Mouse (Mus musculus) telencephalon, adult 2 months (tissue): ENCODE data around the gene Podnl1.

Source experiments
- DNase-seq: peaks from one replicate; pipeline ENCODE4 v3.0.0-alpha.2; 2011; ENCODE audit warnings: low read depth, low spot score

The Podnl1 gene

DNA sequence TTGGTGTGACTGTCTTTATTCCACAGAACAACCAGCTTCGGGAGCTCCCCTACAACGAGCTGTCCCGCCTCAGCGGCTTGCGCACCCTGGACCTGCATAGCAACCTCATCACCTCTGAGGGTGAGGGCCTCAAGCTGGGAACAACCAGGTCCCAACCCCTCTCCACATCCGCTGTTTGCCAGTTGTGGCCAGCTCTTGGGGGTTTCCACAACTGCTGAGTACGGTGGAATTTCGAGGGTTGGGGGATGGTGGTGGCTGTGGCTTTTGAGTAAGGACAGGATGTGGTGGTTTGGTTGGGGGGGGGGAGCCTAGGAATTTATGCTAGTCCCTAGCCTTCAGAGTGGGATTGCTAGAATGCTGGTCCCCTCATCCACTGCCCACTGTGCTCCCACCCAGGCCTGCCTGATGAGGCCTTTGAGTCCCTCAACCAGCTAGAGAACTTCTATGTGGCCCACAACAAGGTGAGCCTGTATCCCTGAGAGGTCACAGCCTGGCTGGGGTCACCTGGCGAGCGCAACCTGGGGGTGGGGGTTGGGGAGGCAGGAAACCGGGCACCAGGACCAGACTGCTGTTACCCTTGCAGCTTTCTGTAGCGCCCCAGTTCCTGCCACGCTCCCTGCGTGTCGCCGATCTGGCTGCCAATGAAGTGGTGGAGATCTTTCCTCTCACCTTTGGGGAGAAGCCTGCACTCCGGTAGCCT, 1.6 kb downstream of the Podnl1 start:
- DNase-seq: no peak

DNA sequence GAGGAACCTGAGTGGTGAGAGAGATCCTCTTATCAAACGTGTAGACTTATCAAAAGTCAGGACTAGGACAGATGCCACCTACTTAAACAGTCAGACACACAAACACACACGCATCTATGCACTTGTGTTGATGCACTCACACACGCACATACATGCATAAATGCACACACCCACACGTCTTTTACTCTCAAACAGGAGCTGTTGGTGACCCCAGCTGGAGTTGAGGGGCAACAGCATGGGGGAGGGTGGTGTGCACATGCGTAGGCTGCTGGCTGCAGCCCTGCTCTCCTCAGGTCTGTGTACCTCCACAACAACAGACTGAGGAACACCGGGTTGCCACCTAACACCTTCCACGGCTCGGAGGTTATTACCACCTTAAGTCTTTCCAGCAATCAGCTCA, 2.5 kb downstream of the Podnl1 start:
- no peak for DNase-seq

DNA sequence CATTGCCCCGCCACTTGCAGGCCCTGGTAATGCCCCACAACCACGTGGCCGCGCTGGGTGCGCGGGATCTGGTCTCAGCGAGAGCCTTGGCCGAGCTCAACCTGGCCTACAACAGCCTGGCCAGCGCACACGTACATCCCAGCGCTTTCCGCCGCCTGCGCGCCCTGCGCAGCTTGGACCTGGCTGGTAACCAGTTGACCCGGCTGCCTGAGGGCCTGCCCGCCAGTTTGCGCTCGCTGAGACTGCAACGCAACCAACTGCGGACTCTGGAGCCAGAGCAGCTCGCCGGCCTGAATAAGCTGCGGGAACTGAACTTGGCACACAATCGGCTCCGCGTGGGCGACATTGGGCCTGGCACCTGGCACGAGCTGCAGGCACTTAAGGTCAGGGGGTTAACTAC, 5.0 kb downstream of the Podnl1 start:
- DNase-seq: no peak

DNA sequence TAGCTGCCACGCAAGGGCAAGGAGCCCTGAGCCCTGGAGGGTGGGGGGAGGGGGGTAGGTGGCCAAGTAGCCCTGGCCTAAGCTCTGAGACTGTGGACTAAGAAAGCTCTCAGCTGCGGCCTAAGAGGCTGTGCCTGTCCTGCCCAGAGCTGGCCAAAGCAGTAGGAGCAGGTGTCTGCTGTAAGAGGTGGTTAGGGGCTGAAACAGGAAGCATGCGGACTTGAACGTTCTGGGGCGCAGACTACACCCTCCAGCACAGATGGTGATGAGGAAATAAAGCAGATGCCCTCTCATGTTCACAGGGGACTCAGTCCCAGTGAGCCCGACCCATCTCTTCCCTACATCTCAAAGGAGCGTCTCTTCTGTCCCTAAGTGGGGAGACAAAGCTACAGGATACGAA, 6.4 kb downstream of the Podnl1 start:
- no peak for DNase-seq

DNA sequence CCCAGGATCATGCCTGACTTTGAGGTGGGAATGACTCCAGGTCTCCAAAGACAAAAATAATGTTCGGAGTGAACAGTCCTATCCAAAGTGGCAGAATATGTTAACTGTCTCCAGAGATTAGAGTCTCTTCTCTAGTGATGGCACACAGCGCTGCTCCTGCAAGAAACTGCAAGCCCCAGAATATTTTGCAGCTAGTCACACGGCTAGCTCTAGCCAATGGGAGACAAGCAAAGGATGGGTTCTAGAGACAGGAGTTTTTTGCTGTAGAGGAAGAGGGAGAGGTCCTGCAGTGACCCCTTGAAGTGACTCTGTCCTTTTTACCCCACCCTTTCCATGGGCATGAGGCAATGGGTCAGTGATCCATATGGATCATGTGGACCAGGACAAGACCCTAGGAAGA, 12.1 kb downstream of the Podnl1 start:
- DNase-seq: no peak

DNA sequence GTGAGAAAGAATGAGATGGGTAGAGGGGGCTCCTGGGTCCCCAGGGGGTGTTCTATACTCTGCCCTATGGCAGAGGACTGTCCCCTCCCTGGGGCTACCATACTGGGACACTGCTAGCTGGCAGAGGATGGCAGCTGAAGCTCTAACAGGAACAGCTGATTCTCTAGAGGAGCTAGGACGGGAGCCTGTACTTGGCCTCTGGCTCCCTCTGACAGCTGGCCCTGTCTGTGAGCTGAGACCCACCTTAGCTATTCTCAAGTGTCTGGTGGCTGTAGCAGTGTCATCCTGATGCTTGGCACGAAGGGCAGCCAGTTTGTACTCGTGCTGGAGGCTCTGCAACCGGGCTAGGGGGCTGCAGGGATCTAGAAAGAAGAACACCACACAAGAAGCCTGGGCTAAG, 15.0 kb downstream of the Podnl1 start:
- DNase-seq: no peak

DNA sequence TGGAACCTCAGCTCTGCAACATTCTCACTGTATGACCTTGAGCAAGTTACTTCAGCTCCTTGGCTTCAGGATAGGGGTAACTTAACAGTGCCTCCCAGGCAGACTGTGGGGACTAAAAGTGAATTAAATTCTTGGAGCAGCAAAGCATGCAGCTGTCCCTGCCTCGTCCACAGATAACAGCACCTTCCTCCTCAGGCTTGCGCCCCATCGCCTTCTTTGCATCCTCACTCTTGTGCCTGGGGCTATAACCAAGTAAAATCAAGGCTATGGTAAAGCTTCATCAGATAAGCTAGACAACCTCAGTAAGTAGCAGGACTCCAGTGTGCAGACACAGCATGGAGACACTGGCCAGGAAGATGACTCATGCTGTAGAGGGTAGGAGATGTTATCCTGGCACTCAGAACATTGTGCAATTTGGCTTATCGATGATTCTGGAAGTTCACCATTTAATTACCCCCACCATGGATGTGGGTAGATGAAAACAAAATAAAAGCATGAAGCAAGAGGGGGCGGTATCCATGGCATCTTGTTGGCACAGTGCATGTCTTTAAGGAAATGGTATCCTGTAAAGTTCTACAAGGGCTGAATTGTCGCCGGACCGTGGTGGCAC, 19.0 kb downstream of the Podnl1 start:
- DNase-seq: no peak

DNA sequence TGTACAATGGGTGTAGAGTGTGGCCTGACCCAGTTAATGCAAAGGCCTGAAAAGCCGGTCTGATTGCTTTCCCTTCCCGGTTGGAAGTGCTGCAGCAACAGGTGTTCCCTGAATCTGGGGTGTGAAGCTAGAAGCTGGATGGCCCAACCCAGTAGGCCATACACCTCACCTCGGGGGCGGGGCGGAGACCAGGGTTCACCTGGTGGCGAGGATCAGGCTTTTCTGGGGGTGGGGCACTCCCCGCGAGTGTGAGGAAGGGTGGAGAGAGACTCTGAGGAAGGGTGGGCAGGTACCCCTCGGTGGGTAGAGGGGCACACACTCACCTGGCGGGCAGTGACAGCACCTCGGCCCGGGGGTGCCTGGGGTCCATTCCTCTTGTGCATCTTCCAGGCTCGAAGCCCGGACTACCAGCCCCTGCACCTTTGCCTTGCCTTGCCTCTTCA, 21.6 kb downstream of the Podnl1 start:
- no peak for DNase-seq

DNA sequence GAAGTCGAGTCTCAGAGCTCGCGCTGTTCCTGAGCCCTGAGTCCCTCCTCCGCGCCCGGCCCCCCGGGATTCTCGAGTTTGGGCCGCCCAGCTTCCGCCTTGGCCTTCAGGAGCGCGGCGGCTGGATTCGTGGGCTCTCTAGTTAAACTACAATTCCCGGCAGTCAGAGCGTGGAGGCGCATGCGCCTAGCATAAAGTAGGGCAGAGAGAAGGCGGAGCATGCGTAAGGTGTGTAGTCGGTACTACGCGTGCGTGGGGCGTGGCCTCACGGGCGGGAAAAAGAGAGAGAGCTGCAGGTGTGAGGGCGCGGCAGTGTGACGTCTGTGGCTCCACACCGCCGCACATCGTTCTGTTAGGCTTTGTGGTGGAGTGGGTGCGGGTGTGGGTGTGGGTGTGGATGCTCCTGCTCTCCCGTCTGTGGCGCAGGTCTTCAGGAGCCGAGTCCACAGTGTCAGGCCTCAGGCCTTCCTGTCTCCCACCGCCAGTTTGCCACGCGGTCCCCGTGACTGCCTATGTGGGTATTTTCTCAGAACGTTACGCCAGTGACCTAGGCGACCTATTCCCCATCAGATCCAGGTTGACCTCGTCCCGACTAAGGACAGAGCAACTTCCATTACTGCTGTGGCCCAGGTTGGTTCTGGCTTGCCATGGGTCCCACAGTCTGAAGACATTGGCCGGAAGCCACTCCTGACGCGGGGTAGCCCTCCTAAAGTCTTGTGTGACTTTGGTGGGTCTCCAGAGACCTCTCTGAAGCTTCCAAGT, 22.2 kb downstream of the Podnl1 start, which contains the start of the genes Cc2d1a and 4930432K21Rik:
Gene Cc2d1a (minus strand): TSS at position 168 of the 762 bp plus-strand sequence.
Gene 4930432K21Rik (plus strand): TSS at position 257 of the 762 bp plus-strand sequence.
- DNase-seq: peak; percentile 94

DNA sequence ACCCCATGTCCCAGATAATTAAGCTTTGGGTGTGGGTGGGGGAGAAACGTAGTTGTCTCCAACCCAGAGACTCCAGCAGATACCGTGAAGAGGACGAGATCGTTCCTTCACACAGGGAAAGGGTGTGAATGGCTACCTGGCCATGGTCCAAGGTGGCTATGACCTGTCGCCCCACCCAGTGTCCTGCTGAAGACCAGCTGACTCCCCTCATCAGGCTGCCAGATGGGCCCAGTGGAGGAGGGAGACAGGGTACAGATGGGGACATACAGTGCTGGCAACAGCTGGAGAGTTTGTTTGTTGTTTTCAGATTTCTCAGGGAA, 22.7 kb downstream of the Podnl1 start:
- no peak for DNase-seq

DNA sequence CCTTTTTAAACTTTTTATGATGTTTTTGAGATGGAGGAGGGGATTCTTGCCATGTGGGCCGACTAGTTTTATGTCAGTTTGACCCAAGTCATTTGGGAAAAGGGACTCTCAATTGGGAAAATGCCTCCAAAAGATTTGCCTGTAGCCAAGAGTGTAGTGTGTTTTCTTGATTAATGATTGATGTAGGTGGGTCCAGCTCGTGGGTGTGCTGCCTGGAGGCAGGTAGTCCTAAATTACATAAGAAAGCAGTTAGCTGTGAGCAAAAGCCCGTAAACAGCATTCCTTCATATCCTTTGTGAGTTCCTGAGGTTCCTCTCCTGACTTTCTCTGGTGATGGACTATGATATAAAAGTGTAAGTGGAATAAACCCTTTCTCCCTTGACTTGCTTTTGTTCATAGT, 23.4 kb downstream of the Podnl1 start:
- no peak for DNase-seq

DNA sequence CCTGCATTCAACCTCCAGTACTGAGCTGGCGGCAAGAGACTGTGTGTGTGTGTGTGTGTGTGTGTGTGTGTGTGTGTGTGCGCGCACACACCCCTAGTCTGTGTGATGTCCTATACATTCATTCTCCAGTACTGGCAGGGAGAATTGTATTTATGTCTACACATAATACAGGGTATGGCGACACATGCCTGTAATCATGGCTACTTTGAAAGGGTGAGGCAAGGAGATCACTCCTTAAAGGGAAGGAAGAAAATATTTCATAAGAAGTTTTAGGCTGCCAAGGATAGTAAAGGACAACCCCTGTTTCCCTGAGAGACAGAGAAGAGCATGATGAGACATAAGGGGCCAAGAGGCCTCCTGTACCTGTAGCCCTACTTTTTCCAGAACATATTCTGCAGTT, 31.8 kb downstream of the Podnl1 start:
- no peak for DNase-seq

DNA sequence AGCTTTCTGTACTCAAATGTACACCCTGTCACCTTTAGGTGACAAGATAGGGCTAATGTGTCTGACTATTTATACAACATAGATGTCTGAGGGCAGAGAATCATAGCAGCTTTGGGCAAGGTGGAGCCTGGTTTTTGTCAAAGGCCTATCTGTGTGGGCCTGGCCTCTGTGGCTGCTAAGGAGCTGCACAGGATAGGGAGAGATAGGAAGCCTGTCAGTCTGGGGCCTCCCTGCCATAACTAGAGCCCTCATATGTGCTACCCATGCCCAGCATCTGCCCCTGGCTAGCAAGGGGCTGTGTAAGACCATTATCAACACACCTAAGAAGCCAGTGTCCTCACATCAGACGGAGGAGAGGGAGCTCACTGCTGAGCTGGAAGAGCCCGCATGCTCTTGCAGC, 41.9 kb downstream of the Podnl1 start:
- DNase-seq: no peak

DNA sequence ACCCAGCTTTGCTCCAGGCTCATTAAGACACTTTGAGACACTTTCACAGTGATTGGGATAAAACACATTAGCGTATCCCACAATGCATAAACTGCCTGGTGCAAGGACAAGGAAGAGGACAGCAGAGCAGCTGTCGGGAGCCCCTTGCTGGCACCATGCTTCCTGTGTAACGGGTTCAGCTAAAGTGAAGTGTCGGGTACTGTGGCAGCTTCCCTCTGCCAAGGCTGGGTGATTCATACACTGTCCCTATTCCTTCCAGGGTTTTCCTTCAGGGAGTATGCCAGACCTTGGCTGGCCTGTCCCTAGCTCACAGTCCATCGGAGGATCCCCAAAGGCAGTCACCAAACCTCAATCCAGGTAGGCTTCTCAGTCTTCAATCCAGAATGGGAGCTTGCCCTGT, 44.3 kb downstream of the Podnl1 start:
- no peak for DNase-seq

DNA sequence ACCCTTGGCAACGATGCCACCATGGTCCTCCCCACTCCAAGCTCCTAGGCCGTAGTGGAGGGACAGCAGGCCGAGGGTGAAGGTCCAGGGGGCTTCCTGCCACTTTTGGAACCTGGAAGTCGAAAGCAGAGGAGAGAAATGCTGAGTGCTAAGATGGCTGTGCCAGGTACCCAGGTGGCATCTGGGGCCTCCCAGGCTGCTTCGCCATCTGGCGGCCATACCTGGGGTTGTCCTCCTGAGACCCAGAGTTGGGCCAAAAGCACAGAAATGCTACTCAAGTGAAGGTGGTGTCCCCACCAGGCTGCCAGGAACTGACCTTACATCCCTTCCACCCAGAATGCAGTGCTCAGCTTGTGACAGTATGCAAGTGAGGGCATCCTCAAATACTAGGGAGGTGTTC, 48.1 kb downstream of the Podnl1 start:
- no peak for DNase-seq

DNA sequence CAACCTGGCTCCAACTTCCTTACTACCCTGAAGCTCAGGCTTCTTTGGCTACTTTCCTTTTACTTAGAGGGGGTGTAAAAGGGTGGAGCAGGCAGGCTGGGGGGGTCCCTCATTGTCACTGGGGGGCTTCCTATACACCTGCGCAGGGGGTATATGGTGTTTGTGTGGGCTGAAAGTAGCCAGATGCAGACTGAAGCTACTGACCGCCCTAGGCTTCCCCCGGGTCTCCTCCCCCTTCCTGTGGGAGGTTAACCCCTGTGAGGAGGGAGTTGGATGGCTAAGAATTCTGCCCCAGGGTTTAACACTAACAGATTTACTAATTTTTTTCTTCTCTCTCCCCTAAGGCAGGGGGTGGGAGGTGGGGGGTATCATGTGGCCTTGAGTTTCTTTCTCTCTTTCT, 50.8 kb downstream of the Podnl1 start:
- DNase-seq: no peak

DNA sequence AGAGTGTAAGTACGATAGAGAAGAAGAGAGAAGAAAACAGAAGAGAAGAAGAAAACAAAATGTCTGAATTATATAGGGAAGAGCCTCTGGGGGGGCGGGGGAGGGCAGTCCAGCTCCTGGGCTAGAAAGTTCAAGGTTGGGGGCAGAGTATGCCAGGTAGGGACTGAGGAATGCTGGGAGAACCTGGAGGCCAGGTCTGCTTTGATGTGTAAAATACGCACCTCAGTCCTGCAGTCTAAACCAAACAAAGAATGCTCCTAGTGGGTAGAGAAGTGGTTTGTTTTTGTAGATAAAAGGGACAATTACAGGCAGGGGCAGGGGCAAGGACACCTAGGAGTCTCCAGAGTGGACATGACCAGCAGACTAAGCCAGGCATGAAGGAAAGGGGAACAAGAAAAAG, 51.6 kb downstream of the Podnl1 start:
- DNase-seq: no peak

DNA sequence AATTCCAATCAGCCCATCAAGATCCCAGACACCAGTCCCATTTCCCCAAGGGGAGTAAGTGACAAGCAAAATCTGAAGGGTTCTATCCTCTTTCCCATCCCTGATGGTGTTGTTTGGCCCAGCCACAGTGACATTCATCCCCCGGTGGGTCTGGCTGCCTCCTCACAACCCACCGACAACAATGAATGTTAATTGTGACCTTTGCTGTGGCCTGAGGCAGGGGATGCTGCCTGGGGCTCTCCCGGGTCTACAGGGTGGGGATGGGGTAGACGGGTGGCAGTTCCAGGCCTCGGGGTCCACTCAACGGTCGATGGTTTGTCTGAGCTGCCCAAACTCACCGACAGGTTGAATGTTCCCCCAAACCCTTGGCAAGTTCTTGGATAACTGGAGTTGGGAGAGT, 52.8 kb downstream of the Podnl1 start:
- no peak for DNase-seq

DNA sequence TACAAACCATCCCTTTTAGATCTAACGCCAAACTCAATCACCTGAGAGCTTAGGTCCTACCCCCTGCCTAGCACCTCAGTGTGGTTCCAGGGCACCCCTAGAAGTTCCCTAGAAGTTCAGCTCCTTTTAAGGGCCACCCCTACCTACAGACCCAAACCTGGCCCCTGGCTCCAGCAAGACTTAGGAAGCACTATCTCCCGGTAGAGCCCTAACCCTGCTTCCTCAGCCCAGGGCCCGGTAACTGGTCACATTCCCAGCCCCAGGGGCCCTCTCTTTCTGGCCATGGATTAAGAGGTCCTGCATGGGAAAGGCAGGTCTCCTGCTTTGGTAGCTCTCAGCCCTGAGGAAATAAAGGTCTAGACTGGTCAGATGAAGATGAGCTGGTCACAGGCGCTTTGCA, 54.2 kb downstream of the Podnl1 start:
- DNase-seq: no peak

DNA sequence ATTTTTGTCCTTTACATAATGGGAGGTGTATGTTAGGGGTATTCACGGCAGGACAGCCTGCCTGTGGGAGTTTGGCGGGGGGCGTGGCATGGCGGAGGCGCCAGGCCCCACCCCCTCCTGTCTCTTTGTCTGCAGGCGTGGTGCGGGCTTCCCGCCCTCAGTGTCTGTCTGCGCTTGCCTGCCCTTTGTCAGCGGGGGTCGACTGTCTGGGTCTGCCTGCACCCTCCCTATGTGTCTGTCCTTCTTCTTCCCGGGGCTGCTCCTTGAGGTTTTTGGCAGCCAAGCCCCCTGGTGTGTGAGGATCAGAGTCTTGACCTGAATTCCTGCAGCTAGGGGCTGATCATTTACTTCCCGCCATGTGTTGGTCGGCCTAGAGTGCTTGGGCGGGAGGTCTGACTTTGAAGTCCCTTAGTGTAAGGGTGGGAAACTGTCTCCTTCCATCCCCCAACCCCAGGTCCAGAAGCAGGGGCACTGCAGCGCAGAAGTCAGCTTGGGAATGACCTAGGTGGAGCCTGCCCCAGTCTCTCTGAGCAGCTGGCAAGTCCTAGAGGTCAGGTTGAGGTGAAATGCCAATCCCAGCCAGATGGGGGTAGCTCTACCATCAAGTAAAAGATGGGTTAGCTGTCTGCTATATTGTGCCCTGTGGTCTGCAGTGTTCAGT, 54.9 kb downstream of the Podnl1 start:
- DNase-seq: no peak
